In the genomic region with DNA sequence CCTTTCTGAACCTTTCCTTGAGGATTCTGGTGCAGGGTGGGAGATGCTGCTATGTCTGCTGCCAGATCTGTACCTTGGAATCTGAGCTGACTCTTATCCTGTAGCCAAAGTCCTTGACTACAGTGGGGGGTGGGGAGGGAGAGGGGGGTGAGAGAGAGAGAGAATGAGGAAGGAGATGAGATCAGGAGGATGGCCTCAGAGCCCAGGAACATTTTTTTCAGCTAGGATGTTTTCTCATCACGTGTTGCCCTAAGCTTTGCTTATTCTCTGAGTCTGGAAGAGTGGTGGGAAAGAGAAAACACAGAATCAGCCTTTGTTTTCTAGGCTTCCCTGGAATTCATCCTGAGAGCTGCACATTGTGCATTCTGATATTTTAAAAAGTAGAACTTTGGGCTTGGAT, we compare ENCODE assay signal across 8 mouse cellular contexts. TPM values are rescaled to one million over a fixed set of nuclear protein-coding genes. Genes with fewer than 3 reads are reported as not detected.
DNase-seq lines count a peak whose midpoint lies in the region; ATAC-seq and TF ChIP-seq lines count a peak whose summit lies in the region.

No protein-coding gene starts in this region.

- peak overlapping the region; percentile 87; the same call in 1 of the 2 replicates for H3K9ac ChIP-seq in heart, postnatal 0 days (replicated peaks; ENCODE audit: low read depth, low read length)
- H3K9ac ChIP-seq in embryonic facial prominence, embryonic 11.5 days (replicated peaks; ENCODE audit: low read length): peak overlapping the region; percentile 20; the same call in 1 of the 2 replicates
- no peak overlapping the region; the same call in 1 of the 2 replicates for H3K9ac ChIP-seq in kidney, embryonic 14.5 days (ENCODE audit: low read depth, low read length)
- peak overlapping the region; percentile 11; the same call in 1 of the 2 replicates for H3K9ac ChIP-seq in midbrain, embryonic 15.5 days

- TF ChIP-seq EP300 in heart, postnatal 0 days (IDR thresholded peaks at IDR 0.05; ENCODE audit: low read depth): no peak

- ATAC-seq in heart, postnatal 0 days (ENCODE audit: insufficient read depth, low read depth): no peak
- ATAC-seq in embryonic facial prominence, embryonic 11.5 days (replicated peaks; ENCODE audit: insufficient number of reproducible peaks, low FRiP score, low TSS enrichment, low read depth): no peak
- no peak for ATAC-seq in kidney, embryonic 14.5 days (ENCODE audit: low FRiP score, low TSS enrichment)
- ATAC-seq in midbrain, embryonic 15.5 days (replicated peaks): no peak

- WGBS in heart, postnatal 0 days: 3% methylated on average over 1 of the region's 1 CpGs
- WGBS in embryonic facial prominence, embryonic 11.5 days: 14% methylated on average over 1 of the region's 1 CpGs
- WGBS in kidney, embryonic 14.5 days: 34% methylated on average over 1 of the region's 1 CpGs
- 12% methylated on average over 1 of the region's 1 CpGs for WGBS in midbrain, embryonic 15.5 days

- intact Hi-C loops in left cerebral cortex, postnatal 14 days (cut with DNase I): loop anchor here (5.0 kb wide), 1 partner anchor 66 kb away; no protein-coding TSS in a partner anchor

- H3K4me1 ChIP-seq in heart, postnatal 0 days (ENCODE audit: control insufficient read depth, insufficient read depth): peaks cover 37% of the 10 kb centered on the region
- H3K4me1 ChIP-seq in embryonic facial prominence, embryonic 11.5 days (ENCODE audit: control insufficient read depth, insufficient read depth, low read length): no peaks in the 10 kb centered on the region; the same call in 1 of the 2 replicates
- H3K4me1 ChIP-seq in kidney, embryonic 14.5 days (ENCODE audit: control insufficient read depth, insufficient read depth, low read length): peaks cover 26% of the 10 kb centered on the region
- peaks cover 51% of the 10 kb centered on the region for H3K4me1 ChIP-seq in midbrain, embryonic 15.5 days

- H3K4me2 ChIP-seq in heart, postnatal 0 days (ENCODE audit: low read depth, low read length): peak overlapping the region; percentile 75
- H3K4me2 ChIP-seq in embryonic facial prominence, embryonic 11.5 days (ENCODE audit: low read depth, low read length): peak overlapping the region; percentile 10; the same call in 1 of the 2 replicates
- H3K4me2 ChIP-seq in kidney, embryonic 14.5 days (replicated peaks; ENCODE audit: low read depth, low read length): peak overlapping the region; percentile 78
- peak overlapping the region; percentile 74 for H3K4me2 ChIP-seq in midbrain, embryonic 15.5 days

- H3K4me3 ChIP-seq in heart, postnatal 0 days (ENCODE audit: low read depth, low read length): peak overlapping the region; percentile 86
- no peak overlapping the region for H3K4me3 ChIP-seq in embryonic facial prominence, embryonic 11.5 days (ENCODE audit: low read depth, low read length)
- peak overlapping the region; percentile 74; the same call in 1 of the 2 replicates for H3K4me3 ChIP-seq in kidney, embryonic 14.5 days (ENCODE audit: low read length)
- peak overlapping the region; percentile 77 for H3K4me3 ChIP-seq in midbrain, embryonic 15.5 days

- no peaks in the 10 kb centered on the region for H3K9me3 ChIP-seq in heart, postnatal 0 days (replicated peaks; ENCODE audit: control insufficient read depth, low read length)
- H3K9me3 ChIP-seq in embryonic facial prominence, embryonic 11.5 days (replicated peaks; ENCODE audit: control insufficient read depth, low read length): no peaks in the 10 kb centered on the region
- H3K9me3 ChIP-seq in kidney, embryonic 14.5 days (ENCODE audit: control insufficient read depth, low read length): no peaks in the 10 kb centered on the region
- no peaks in the 10 kb centered on the region for H3K9me3 ChIP-seq in midbrain, embryonic 15.5 days

- TF ChIP-seq CTCF in heart, postnatal 0 days (IDR thresholded peaks at IDR 0.05; ENCODE audit: low read depth): no peak

- H3K27me3 ChIP-seq in heart, postnatal 0 days (ENCODE audit: control insufficient read depth, insufficient read depth, low read length): no peaks in the 10 kb centered on the region
- H3K27me3 ChIP-seq in embryonic facial prominence, embryonic 11.5 days (ENCODE audit: control insufficient read depth, insufficient read depth, low read length): no peaks in the 10 kb centered on the region
- H3K27me3 ChIP-seq in kidney, embryonic 14.5 days (ENCODE audit: control insufficient read depth, insufficient read depth, low read length): no peaks in the 10 kb centered on the region
- H3K27me3 ChIP-seq in midbrain, embryonic 15.5 days (replicated peaks): no peaks in the 10 kb centered on the region

- peaks cover 7% of the 10 kb centered on the region; the same call in 1 of the 2 replicates for H3K36me3 ChIP-seq in heart, postnatal 0 days (replicated peaks; ENCODE audit: control insufficient read depth, insufficient read depth, low read length)
- H3K36me3 ChIP-seq in embryonic facial prominence, embryonic 11.5 days (replicated peaks; ENCODE audit: control insufficient read depth, insufficient read depth, low read depth, low read length): no peaks in the 10 kb centered on the region
- H3K36me3 ChIP-seq in kidney, embryonic 14.5 days (ENCODE audit: control insufficient read depth, insufficient read depth, low read length): peaks cover 11% of the 10 kb centered on the region; the same call in 1 of the 2 replicates
- H3K36me3 ChIP-seq in midbrain, embryonic 15.5 days (replicated peaks): no peaks in the 10 kb centered on the region

- peak overlapping the region; percentile 98 for H3K27ac ChIP-seq in heart, postnatal 0 days (ENCODE audit: low read depth)
- H3K27ac ChIP-seq in embryonic facial prominence, embryonic 11.5 days (replicated peaks; ENCODE audit: low read depth, low read length): no peak overlapping the region
- no peak overlapping the region for H3K27ac ChIP-seq in kidney, embryonic 14.5 days (ENCODE audit: low read depth, low read length)
- H3K27ac ChIP-seq in midbrain, embryonic 15.5 days: no peak overlapping the region

- no peak for DNase-seq in heart, postnatal 0 days (ENCODE audit: low spot score)
- no peak for DNase-seq in heart, adult 11 months
- no peak for DNase-seq in embryonic facial prominence, embryonic 11.5 days (ENCODE audit: low spot score)
- no peak for DNase-seq in left cerebral cortex, postnatal 14 days (ENCODE audit: low spot score in 2 of 2)
- DNase-seq in gastrocnemius, adult 18-20 months (ENCODE audit: low spot score): no peak
- DNase-seq in ovary, postnatal 36 days (ENCODE audit: low spot score): no peak

RNA-seq across cellular contexts. Expression of a gene that starts 2.2 kb away (rescaled TPM):
- 24.9 and 46.7 TPM in 2 replicates for total RNA-seq in heart, postnatal 0 days (2014; rRNA removed; ENCODE audit: low replicate concordance)
- 9.2 and 10.0 TPM in 2 replicates for polyA plus RNA-seq in heart, postnatal 0 days (2015; fragmentation: Nextera tagmentation; extraction: Ambion mirVana)
- 17.2 and 17.3 TPM in 2 replicates for polyA plus RNA-seq in embryonic facial prominence, embryonic 11.5 days (2014; fragmentation: Nextera tagmentation; extraction: Ambion mirVana)
- 11.2 and 18.2 TPM in 2 replicates for polyA plus RNA-seq in kidney, embryonic 14.5 days (2014; fragmentation: Nextera tagmentation; extraction: Ambion mirVana)
- 44.0 and 51.8 TPM in 2 replicates for polyA plus RNA-seq in midbrain, embryonic 15.5 days (2015; fragmentation: Nextera tagmentation; extraction: Ambion mirVana)
- 100 to 1,000 TPM; 351 to 380 TPM for total RNA-seq in left cerebral cortex, postnatal 14 days (2021)
- total RNA-seq in gastrocnemius, adult 18-20 months (2021): 10 to 100 TPM; 30.5 to 46.5 TPM

RNA-seq across cellular contexts. Expression of a gene that starts 58.2 kb away (rescaled TPM):
- total RNA-seq in heart, postnatal 0 days (2014; rRNA removed; ENCODE audit: low replicate concordance): 23.7 and 26.7 TPM in 2 replicates
- polyA plus RNA-seq in heart, postnatal 0 days (2015; fragmentation: Nextera tagmentation; extraction: Ambion mirVana): 25.3 and 26.1 TPM in 2 replicates
- 12.5 and 14.1 TPM in 2 replicates for polyA plus RNA-seq in embryonic facial prominence, embryonic 11.5 days (2014; fragmentation: Nextera tagmentation; extraction: Ambion mirVana)
- polyA plus RNA-seq in kidney, embryonic 14.5 days (2014; fragmentation: Nextera tagmentation; extraction: Ambion mirVana): 28.1 and 34.7 TPM in 2 replicates
- 5.5 and 5.9 TPM in 2 replicates for polyA plus RNA-seq in midbrain, embryonic 15.5 days (2015; fragmentation: Nextera tagmentation; extraction: Ambion mirVana)
- 1 to 10 TPM; 4.2 to 4.9 TPM for total RNA-seq in left cerebral cortex, postnatal 14 days (2021)
- 10 to 100 TPM; 14.6 to 28.1 TPM for total RNA-seq in gastrocnemius, adult 18-20 months (2021)

Comparison
In these comparisons a context has a peak if more than half of its experiments do, and no peak if none do; other contexts are left out.
1. H3K4me2 ChIP-seq: peak in every context shown above with its lines; median percentile 78 in kidney, embryonic 14.5 days; 75 in heart, postnatal 0 days; 74 in midbrain, embryonic 15.5 days; 10 in embryonic facial prominence, embryonic 11.5 days.